Mouse (Mus musculus) c-Kit-negative CD71-positive TER-119-positive erythroid progenitor cells, embryonic 14.5 days (primary cell): Measurements from ENCODE around the gene T2.
"Not testable (repeated sequence)": the region's sequence is repeated elsewhere in the genome, so short reads cannot be mapped to it uniquely, and the experiment has no call there.

Source experiments
- DNase-seq: peaks from one replicate; pipeline ENCODE4 v3.0.0-alpha.2; 2013; ENCODE audit warnings: low read depth, low spot score

The T2 gene

DNA sequence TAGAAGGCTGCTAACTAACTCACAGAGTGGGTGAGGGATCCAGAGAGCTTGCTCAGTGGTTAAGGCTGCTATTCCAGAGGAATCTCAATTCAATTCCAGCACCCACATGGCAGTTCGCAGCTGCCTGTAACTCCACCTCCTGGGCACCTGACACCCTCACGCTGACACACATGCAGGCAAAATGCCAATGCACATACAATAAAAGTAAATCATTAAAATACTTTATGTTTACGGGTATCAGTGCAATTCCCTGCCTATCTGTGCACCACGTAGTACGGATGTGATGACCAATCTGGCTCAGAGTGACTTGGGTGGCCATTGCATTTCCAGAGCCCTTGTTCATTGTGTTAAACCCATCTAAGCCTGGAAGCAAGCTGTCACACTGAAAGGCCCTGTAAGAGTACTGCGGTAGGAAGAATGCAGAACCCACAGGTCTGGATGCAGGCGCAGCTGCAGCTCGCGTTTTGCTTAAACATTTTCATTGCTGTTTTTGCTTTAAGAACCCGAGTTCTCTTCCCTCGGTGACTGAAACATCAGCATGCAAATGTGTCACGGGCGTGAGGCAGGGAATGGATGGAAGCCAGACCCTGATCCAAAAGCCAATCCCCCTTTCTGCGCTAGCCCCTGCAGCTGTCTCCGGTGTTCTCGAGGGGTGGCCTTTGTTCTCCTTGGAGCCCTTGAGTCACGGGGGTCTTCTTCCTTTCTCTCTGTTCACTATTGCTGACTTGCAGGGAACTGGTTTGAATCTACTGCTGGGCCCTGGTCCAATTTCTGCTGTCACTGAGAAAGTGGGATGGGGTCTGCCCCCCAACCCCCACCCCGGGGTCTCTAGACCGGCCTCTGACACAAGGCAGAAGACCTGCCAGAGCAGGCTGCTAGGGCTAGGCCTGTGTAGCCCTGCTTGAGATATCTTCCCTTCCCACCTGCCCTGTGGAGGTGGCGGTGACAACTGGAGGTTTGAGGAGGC is 12.0 kb downstream of the T2 start:
- DNase-seq = no peak

DNA sequence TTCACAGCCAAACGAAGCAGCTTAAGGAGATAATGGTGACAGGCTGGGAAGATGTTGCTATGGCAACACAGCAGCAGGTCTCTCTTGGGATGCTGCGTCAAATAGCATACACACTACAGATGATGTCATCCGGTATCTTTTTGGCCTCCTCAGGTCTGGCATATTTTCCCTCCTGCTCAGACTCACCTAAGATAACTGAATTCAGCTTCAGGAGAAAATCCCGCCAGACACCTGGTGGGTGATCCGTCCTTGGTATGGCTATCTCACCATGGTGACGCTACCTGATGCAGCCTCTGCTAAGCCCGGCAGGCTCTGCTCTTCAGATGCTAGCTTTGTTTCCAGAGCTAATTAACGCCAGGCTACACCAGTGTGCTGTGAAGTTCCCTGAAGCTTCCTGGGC is 12.8 kb downstream of the T2 start:
- no peak for DNase-seq

DNA sequence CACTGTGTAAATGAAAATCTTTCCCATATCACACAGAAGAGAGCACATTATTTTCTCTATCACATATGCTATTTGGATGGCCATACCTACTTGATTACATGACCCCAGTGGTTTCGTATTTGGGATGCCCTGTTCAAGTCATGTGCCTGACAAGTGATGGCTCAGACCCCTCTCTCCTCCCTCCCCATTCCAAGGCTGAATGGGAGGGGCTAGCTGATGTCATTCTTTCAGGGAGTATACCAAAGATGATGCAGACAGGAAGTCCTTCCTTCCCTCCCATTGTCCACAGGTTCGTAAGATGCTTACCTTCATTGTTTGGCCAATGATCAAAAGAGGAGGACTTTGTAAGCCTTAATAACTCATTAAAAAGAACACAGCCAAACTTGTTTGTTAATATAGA is 13.4 kb downstream of the T2 start:
- no peak for DNase-seq

DNA sequence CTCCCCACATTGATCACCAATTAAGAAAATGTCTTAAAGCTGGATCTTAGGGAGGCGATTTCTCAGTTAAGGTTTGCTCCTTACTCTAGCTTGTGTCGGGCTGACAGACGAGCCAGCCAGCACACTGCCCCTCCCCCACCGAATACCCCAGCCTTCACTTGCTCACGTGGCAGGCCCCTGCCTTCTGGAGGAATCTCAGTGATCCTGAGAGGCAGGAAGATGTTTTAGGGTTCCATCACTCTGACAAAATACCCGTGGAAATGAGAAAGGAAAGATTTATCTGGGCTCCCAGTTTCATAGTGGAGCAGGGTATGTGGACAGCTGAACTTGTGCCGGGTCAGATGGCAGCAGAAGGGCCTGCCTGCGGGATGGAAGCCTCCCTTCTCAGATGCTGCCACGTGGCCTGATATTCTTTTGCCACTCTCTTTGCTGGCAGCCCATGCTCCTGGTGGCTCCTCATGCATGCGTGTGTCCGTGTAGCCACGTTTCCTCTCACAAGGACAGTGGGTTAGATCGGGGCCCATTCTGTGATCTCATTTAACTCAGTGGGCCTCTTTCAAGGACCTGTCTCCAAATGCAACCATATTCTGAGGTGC is 14.9 kb downstream of the T2 start:
- no peak for DNase-seq

DNA sequence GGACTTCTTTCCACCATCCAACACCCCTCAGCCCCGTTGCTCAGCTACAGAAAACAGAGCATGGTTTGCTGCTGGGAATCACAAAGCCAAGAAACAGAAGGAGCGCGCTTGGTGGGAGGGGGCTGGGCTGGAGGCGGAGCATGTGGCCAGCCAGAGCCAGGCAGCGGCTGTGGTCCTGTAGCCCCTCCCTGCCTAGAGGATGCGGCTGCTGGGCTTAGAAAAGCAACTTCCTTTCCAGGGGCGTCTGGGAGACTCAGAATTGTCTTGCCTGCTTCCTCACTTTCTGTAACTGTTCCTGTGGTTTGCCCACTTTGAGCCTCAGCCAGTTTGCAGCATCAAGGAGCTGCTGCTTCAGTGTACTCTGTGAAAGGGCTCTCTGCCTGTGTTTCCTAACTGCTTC is 16.0 kb downstream of the T2 start:
- no peak for DNase-seq

DNA sequence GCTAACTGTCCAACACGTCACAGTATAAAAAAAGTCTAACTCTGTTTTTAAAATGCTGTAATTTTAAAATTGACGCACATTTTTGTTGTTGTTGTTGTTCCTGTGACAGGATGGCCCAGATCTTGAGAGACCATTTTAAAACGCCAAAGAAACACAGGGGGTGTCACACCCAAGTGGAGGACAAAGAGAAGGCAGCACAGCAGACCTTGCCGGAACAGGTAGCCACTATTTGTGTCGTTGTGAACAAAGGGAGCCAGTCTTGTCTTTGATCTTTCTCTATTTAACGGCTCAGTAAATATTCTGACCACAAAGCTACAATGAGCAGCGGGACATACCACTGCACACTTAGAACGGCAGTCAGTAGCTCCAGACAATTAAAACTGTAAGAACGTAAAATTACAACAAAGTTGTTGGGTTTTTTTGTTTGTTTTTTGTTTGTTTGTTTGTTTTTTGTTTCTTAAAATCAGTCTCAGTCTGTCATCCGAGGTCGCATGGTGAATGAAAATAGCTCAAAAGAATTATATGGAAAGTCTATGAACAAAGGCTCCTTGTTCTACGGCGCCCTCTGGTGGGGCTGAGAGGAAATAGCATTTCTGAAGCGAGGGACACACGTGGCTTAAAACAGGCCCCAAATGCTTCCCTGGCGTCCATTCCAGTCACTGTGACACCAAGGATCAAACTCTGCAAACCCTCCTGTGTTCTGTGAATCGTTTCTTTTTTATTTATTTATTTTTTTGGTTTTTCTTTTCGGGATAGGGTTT is 16.7 kb downstream of the T2 start:
- peak; percentile 36 for DNase-seq

DNA sequence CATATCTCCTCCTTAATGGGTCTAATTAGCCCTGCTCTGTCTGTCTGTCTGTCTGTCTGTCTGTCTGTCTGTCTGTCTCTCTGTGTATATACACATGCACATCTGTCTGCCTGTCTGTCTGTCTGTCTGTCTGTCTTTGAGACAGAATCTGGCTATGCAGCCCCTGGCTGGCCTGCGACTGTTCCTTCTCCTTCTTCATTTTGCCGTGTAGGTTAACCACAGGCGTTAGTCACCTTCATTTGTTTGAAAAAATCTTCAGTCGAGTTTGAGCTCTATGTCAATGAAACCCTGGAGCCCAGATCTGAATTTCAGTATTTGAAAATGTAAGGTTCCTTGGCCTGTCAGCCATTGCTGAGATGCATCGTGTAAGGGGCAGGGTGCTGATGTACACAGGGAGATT is 21.5 kb downstream of the T2 start:
- no peak for DNase-seq

DNA sequence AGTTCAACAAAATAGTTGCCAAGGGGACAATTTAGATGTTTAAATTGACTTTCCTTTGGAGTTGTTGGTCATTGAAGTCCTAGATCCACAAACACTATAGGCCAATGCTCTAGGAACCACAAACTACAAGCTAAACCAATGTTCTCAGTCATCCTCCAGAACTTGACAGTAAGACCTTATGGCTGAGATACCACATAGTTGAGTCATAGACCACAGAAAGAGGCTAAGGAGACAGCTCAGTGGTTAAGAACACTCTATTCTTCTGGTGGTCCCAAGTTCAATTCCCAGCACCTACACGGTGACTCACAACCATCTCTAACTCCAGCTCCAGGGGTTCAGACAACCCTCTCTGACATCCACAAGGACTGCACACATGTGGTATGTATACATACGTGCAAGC is 29.6 kb downstream of the T2 start:
- no peak for DNase-seq

DNA sequence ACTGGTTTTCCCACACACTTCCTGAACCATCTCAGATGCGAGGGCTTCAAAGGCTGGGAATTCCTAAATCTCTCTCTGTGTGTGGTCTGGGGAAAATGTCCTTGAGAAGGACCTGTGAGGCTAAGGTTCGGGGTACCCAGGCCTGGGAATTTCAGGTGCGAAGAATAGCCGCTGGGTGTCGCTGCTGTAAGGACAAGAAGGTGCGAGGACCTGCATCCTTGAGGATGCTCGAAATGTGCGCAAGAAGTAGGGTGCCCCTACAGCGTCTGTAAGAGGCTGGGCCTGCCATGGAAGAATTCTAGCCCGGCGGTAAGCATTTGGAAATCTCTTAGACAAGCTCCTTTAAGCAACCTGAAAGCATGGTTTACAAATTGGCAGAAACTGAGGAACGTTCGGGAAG is 32.7 kb downstream of the T2 start:
- no peak for DNase-seq

DNA sequence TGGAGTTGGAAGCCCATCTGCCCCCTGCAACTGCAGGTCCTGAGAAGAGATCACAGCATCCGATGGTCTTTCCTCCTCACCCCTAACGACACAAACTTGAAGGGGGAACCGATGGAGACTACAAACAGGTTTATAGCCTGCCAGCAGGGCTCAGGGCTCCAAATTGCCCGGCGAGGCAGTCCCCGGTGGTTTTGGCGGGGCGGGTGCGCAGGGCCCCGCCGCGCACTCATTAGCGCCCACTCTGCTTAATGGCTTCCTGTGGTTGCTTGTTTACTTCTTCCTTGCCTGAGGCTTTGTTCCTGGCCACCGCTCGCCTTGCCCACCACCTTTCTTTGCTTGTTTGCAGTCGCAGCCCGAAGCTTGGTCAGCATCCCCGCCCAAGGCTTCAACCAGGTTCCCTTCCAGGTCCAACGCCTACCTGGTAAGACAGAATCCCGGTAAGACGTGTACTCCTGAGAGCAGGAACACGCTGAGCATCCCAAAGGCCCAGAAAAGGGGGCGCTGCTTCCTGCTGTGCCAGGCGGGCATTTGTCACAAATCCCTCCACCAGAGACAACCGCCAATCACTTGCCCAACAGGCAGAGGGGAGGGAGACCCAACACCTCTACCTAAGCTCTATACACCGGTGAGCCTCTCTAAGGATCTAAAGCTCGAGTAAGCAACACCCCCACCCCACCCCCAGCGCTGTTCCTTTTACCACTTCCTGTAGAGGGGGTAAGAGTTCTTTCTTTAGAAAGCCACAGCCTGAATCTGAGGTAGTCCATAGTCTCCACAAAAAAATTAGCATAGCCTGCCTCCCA is 33.4 kb downstream of the T2 start:
- DNase-seq = no peak

DNA sequence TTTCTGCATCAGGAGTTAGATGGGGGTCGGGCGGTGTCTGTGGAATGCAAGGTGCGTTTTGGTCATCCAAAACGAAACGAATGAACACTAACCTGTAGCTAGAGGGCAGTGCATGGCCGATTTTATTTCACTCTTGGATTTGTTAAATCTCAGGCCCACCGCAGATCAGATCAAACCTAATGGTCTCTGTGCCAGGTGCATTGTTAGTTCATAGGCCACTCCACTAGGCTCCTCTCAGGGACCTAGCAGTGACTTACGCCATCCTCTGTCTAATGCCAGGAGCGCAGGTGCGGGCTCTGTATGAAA is 34.0 kb downstream of the T2 start:
- DNase-seq = no peak

DNA sequence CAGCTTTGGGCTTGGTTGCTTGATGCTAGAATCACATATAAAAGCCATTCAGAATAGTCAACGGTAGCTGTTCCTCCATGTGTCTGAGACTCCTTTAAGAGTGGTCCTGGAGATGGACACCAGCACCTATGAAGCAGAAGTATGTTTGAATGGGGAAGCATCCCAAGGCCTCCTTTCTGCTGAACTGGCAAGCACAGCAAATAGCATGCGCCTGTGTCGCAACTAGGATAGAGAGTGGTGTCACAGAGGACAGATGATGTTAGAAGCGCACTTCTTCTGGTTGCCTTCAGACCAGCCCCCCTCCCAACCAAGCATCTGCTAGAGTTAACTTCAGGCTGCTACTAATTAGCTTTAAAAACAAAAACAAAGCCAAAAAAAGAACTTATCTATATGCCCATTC is 34.7 kb downstream of the T2 start:
- DNase-seq = no peak

DNA sequence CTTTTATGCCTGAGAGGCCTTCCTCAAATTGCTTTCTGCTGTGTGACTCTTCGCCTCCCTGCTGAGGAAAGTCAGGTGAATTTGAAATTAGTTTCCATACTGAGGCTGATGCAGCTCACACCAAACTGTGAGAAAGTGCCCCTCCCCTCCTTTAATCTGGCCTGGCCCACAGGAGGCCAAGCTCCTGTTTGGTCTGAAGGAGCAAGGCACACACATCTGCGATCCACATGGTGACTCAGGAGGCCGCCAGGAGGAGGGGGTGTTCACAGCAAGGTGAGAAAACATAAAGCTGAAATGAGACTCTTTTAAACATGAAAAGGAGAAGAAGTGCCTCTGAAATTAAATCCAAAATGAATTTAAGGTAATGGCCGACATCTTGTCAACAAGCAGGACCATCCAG is 40.6 kb downstream of the T2 start:
- no peak for DNase-seq

DNA sequence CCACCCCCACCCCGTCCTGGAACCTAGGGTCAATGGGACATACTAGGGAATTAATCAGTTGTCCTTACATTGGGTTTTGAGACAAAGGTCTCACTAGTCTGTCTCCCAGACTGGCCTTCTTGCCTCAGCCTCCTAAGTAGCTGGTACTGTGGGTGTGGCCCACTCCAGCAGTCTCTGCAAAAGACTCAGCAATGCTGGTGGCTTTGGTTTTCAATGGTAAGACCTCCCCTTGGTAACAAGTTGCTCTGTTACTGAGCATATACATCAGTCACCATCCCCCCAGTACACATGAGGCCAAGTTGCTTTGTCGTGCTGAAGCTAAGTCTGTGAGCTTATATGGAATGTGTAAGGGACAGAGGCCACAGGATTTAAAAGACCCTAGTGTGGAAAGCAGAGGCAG is 42.2 kb downstream of the T2 start:
- DNase-seq = no peak

DNA sequence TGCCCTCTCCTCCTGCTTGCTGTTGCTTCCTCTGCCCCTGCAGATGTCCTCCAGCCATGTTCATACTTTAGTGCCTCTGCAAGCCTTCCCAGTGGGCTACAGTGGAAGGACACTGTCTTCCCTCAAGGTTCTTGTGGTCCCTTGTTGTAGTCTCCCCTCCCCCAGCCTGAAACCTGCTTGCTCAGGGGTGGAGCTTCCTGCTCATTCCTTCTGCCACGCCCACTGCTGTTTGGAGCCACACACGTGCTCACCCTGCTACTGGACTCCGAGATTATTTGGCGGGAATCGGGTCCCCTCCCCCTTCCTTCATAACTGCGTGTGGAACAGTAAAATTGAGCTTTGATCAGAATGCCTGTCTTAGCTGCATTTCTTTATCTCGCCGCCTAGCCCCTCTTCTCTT is 48.1 kb downstream of the T2 start:
- DNase-seq = not testable (repeated sequence)

DNA sequence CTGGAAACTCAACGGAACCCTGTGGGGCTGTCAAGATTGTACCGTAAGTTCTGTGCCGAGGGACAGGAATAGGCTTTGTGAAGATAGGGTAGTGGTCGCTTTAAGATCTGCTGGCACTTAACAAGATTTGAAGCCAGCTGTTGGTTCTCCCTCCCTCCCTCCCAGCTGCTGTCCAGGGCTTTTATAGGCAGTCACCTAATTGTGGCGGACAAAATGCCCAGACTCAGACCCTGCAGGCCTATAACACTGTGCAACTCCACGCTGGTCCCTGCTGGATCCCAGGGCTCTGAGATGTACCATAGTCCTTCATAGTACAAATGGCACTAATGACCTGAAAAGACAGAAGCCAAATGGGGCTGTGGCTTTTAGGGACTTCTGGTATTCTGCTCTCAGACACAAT is 50.5 kb downstream of the T2 start:
- no peak for DNase-seq

DNA sequence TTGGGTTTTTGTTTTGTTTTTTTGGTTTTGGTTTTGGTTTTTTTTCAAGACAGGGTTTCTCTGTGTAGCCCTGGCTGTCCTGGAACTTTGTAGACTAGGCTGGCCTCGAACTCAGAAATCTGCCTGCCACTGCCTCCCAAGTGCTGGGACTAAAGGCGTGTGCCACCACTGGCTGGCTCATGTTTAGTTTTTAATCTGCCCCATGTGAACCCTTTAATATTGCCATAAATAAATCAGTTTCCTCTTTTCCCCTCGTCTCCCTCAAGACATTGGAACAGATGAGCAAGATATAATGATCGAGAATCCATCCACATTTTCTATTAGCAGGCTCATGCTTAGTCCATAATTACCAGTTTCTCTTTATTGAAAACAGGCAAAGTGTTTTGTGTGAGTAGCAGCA is 52.2 kb downstream of the T2 start:
- not testable (repeated sequence) for DNase-seq

DNA sequence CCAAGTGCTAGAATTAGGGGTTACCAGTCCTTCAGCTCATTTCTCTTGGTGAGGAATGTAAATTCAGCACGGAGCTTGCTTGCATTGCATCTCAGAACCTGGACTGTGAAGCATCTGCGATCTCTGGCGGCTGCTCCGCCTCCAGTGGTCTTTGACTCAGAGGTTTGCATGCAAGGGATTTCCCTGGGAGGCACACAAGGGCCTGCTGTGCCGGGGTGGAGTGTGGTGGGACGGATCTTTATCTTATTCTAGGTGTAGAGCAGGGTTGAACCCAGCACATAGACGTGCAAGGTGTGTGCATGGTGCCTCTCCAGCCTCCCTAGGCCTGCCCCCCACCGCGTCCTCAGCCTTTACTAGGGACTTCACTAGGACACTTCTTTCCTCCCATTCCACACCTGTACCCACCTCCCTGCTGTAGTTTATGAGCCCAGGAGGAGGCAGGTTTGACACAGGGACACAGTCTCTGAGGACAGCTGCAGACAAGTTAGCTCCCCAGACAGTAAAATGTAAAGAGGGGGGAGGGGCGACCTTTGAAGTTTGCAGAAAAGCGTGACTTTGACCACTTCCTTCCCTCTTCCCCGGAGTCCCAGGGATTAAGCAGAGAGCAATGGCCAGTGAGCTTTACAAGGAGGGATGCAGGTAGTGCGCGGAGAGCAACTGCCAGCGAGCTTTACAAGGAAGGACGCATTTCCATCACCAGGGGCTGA is 53.0 kb downstream of the T2 start:
- DNase-seq = no peak

DNA sequence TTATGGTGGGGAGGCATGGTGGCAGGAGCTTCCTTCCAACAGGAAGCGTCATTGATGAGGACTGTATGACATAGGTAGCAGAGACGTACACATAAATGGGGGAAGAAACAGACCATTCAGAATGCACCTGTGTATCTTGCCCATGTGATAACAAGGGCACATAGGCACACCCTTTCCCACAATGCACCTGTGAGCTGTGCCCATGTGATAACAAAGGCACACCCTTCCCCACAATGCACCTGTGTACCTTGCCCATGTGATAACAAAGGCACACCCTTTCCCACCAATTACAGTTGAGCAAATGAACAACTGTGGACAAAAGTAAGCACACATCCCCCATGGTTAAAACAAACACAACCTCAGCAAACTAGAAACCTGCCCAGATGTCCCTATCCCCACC is 54.5 kb downstream of the T2 start:
- DNase-seq = no peak

DNA sequence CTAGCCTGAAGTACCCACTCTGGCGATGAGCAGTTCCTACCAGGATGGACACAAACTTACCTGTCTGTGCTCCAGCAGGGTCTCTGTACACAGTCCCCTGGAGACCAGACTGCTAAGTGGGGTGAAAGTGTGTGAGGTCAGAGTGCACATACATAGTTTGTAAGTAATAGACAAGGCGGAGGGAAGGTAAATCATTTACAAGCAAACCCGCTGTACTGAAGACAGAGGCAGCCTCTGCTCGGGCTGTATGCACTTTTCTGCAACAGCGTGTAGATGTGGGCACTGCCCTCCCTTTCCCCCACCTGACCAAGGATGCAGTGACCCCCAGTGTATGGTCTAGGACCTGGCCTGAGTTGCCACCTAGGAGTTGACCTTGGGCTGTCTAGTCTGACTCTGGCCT is 57.9 kb downstream of the T2 start:
- DNase-seq = no peak

DNA sequence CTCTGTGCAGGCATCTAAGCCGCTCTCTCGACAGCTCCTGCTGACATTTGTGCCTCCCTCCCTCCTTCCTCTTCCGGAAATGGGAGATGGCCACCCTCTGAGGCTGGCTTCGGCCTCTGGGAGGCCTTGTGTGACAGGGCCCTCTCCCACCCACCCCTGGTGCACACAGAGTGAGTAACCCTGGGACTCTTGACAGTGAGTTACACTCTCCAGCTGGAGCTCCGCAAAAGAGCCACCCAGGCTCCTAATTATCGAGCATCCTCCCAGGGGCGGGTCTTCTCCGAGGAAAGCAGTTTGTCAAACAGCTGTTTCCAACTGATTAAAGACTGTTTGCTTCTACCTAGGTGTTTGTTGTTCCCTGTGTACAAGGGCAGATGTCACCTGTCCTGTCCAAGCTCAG is 59.7 kb downstream of the T2 start:
- no peak for DNase-seq
